Mouse (Mus musculus): ENCODE results near the gene Naaladl1. TPM values are rescaled to one million over a fixed set of nuclear protein-coding genes. Genes with fewer than 3 reads are reported as not detected.

The Naaladl1 gene
- total and polyA plus RNA-seq, 3 experiments = 0.35 to 1.7 TPM; not detected in 1

- Histone ChIP-seq H3K36me3 (ENCODE audit: control insufficient read depth in 1 of 2, insufficient read depth in 2 of 2, low read length in 2 of 2) (peaks cover 0 to 9% of the 10 kb centered on the region in 2 experiments), H3K27me3 (ENCODE audit: control insufficient read depth in 1 of 2, insufficient read depth in 2 of 2, low read length in 2 of 2) (no peaks in the 10 kb centered on the region), H3K9ac (ENCODE audit: control insufficient read depth, low read depth, low read length, poor library complexity, severe bottlenecking) (peak within 1 kb of the TSS; percentile 90), H3K4me1 (ENCODE audit: control insufficient read depth in 1 of 2, insufficient read depth in 2 of 2, low read length in 2 of 2) (peaks cover 0 to 5% of the 10 kb centered on the region in 2 experiments; a peak in 2 of 4 replicates), H3K27ac (ENCODE audit: control insufficient read depth, low read depth, low read length) (peak within 1 kb of the TSS; percentile 80), H3K4me3 (ENCODE audit: control insufficient read depth in 1 of 2, insufficient read depth in 1 of 2, low read depth in 2 of 2, low read length in 2 of 2) (peak within 1 kb of the TSS; percentile 76 to 82), H3K9me3 (replicated peaks; ENCODE audit: insufficient read depth, low read length) (no peaks in the 10 kb centered on the region), H3K79me2 (ENCODE audit: control insufficient read depth, insufficient read depth, low read length, poor library complexity) (peaks cover 33% of the 10 kb centered on the region)
- peak; percentile 99 for DNase-seq (ENCODE audit: low read depth, low spot score)
- TF ChIP-seq USF1 (IDR thresholded peaks at IDR 0.05; ENCODE audit: low read depth, low read length) = no peak
- no peak for TF ChIP-seq ZMIZ1 (IDR thresholded peaks at IDR 0.05; ENCODE audit: low read depth, low read length)
- peak; percentile 94 for TF ChIP-seq MXI1 (IDR thresholded peaks at IDR 0.05; ENCODE audit: low read depth, low read length)
- no peak for TF ChIP-seq CHD2 (IDR thresholded peaks at IDR 0.05; ENCODE audit: low read length)
- peak; percentile 63 for TF ChIP-seq NELFE (IDR thresholded peaks at IDR 0.05; ENCODE audit: low read depth, low read length)
- TF ChIP-seq JUND (IDR thresholded peaks at IDR 0.05; ENCODE audit: low read depth, low read length) = no peak; the same call in 1 of the 2 replicates
- TF ChIP-seq CHD1 (IDR thresholded peaks at IDR 0.05; ENCODE audit: low read depth, low read length) = no peak
- TF ChIP-seq RCOR1 (IDR thresholded peaks at IDR 0.05; ENCODE audit: low read depth, low read length) = no peak
- TF ChIP-seq BHLHE40 (IDR thresholded peaks at IDR 0.05; ENCODE audit: borderline replicate concordance, low read depth, low read length) = no peak
- peak; percentile 81 for TF ChIP-seq ZNF384 (IDR thresholded peaks at IDR 0.05; ENCODE audit: low read depth, low read length)
- TF ChIP-seq HCFC1 (IDR thresholded peaks at IDR 0.05; ENCODE audit: low read depth, low read length) = peak; percentile 97
- TF ChIP-seq ZC3H11A (IDR thresholded peaks at IDR 0.05; ENCODE audit: low read depth, low read length) = no peak
- TF ChIP-seq MAFK (IDR thresholded peaks at IDR 0.05; ENCODE audit: borderline replicate concordance, low read depth, low read length) = no peak
- TF ChIP-seq NRF1 (IDR thresholded peaks at IDR 0.05; ENCODE audit: insufficient read depth, low read depth, low read length, poor library complexity, severe bottlenecking) = 0 out of 2 replicates have a peak, but pooled peaks have one; percentile 24
- no peak for TF ChIP-seq UBTF (IDR thresholded peaks at IDR 0.05; ENCODE audit: borderline replicate concordance, insufficient read depth, low read depth, low read length)
- peak; percentile 65; the same call in 1 of the 2 replicates for TF ChIP-seq TBP (IDR thresholded peaks at IDR 0.05; ENCODE audit: low read depth, low read length)
- TF ChIP-seq RAD21 (IDR thresholded peaks at IDR 0.05; ENCODE audit: low read depth, low read length) = no peak
- TF ChIP-seq GABPA (IDR thresholded peaks at IDR 0.05; ENCODE audit: low read depth, low read length) = no peak
- no peak for TF ChIP-seq SMC3 (IDR thresholded peaks at IDR 0.05; ENCODE audit: low read depth, low read length)
- no peak for TF ChIP-seq EP300 (IDR thresholded peaks at IDR 0.05; ENCODE audit: low read depth in 1 of 2, low read length in 2 of 2)
- TF ChIP-seq TCF12 (IDR thresholded peaks at IDR 0.05; ENCODE audit: low read depth, low read length) = peak; percentile 67
- peak; percentile 62; the same call in 1 of the 2 replicates for TF ChIP-seq MAZ (IDR thresholded peaks at IDR 0.05; ENCODE audit: low read depth, low read length)
- TF ChIP-seq MYB (IDR thresholded peaks at IDR 0.05; ENCODE audit: low read depth, low read length) = no peak
- no peak for TF ChIP-seq GATA1 (IDR thresholded peaks at IDR 0.05; ENCODE audit: low read depth, low read length)
- peak; percentile 82 for TF ChIP-seq MAX (IDR thresholded peaks at IDR 0.05; ENCODE audit: low read length)
- TF ChIP-seq ETS1 (IDR thresholded peaks at IDR 0.05; ENCODE audit: low read depth, low read length) = peak; percentile 81
- peak; percentile 86 for TF ChIP-seq MYC (IDR thresholded peaks at IDR 0.05; ENCODE audit: low read depth, low read length)
- no peak for TF ChIP-seq ZKSCAN1 (IDR thresholded peaks at IDR 0.05; ENCODE audit: low read depth, low read length)
- TF ChIP-seq CTCF (IDR thresholded peaks at IDR 0.05 in 2 of 3, conservative IDR thresholded peaks at IDR 0.05 in 1 of 3; ENCODE audit: control insufficient read depth in 1 of 3, insufficient read depth in 1 of 3, low read depth in 2 of 3, low read length in 3 of 3, poor library complexity in 1 of 3, severe bottlenecking in 1 of 3) = no peak
- TF ChIP-seq POLR2AphosphoS2 (IDR thresholded peaks at IDR 0.05; ENCODE audit: low read length) = peak; percentile 45; the same call in 1 of the 2 replicates
- TF ChIP-seq SIN3A (IDR thresholded peaks at IDR 0.05; ENCODE audit: low read length) = peak; percentile 99
- peak; percentile 98 for TF ChIP-seq E2F4 (IDR thresholded peaks at IDR 0.05; ENCODE audit: borderline replicate concordance, low read depth, low read length)
- TF ChIP-seq POLR2AphosphoS5 (IDR thresholded peaks at IDR 0.05; ENCODE audit: borderline replicate concordance, low read depth, low read length) = no peak
- TF ChIP-seq TAL1 (IDR thresholded peaks at IDR 0.05; ENCODE audit: low read length) = no peak
- TF ChIP-seq KAT2A (conservative IDR thresholded peaks at IDR 0.05; ENCODE audit: low read depth, low read length) = peak; percentile 84
- TF ChIP-seq USF2 (IDR thresholded peaks at IDR 0.05; ENCODE audit: borderline replicate concordance in 1 of 2, insufficient read depth in 1 of 2, low read depth in 1 of 2, low read length in 2 of 2) = no peak
Measured at GRCm38 (mm10) chr19:6084478-6085248, 20.9 kb upstream of the Naaladl1 start, which contains the start of the genes Zfpl1 and Cdca5. Gene Zfpl1, minus strand, starts transcription at chr19:6084956. Gene Cdca5, plus strand, starts transcription at chr19:6084983.
